Mouse (Mus musculus): ENCODE results near the gene Rhox3a.
"Not testable (repeated sequence)": the region's sequence is repeated elsewhere in the genome, so short reads cannot be mapped to it uniquely, and the experiment has no call there.

The Rhox3a gene

GRCm38 (mm10) chrX:37249619-37250018 is at the start of gene Rhox3a:
TSS of gene Rhox3a (plus strand) at chrX:37249919.
- not testable (repeated sequence) for DNase-seq (ENCODE audit: low read depth, low spot score)

DNA sequence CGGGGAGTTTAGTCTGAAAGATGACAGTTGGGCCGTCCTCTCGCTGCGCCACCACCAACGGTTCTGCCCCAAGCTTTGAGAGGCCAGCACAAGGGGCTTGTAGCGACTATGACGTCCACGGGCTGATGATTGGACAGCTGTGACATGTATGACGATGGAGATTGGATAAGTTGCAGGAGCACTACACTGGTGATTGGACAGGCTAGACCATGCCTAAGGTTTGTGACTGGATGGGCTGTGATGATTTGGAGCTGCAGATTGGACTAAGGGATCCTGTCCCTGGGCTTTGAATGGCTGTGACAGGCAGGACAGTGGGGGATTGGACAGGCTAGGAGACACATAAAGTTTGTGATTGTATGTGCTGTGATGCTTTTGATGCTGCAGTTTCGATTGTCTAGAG is 38.8 kb upstream of the Rhox3a start, which contains the start of gene Gm9:
Gene Gm9 (minus strand): TSS at position 101 of the 400 bp plus-strand sequence.
- no peak for DNase-seq (ENCODE audit: low read depth, low spot score)

DNA sequence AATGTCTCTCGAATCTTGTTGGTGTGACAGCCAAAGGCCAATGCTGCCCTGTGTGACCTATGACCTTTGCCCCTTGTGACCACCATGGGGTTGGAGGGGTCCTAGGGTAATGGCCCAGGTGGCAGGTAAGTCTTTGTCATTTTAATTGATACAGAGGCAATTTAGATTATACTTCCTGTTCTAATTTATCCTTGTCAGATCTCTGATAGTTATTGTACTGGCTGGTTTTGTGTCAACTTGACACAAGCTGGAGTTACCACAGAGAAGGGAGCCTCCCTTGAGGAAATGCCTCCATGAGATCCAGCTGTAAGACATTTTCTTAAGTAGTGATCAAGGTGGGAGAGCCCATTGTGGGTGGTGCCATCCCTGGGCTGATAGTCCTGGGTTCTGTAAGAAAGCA is 27.6 kb upstream of the Rhox3a start, which contains the start of gene Rhox1:
Gene Rhox1 (minus strand): TSS at position 101 of the 400 bp plus-strand sequence.
- not testable (repeated sequence) for DNase-seq (ENCODE audit: low read depth, low spot score)

DNA sequence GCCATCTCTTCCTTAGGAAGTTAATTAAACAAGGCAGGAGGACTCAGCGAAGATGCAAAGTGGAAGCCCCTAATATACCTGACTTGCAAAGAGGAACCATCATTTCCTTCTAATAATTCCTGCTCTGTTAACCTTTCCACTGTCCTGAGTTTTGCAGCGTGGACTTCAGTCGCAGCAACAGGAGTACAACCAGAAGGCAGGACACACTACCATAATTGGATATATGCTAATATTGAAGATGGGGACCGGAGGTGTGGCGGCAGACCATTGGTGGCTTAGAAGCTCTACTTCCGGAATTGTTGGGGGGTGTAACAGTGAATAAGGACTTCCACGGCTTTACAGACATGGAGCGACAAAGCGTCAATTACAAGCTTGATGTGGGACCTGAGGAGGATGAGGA is 5.0 kb upstream of the Rhox3a start, which contains the start of gene Rhox2a:
Gene Rhox2a (plus strand): TSS at position 301 of the 400 bp plus-strand sequence.
- DNase-seq (ENCODE audit: low read depth, low spot score): not testable (repeated sequence)

DNA sequence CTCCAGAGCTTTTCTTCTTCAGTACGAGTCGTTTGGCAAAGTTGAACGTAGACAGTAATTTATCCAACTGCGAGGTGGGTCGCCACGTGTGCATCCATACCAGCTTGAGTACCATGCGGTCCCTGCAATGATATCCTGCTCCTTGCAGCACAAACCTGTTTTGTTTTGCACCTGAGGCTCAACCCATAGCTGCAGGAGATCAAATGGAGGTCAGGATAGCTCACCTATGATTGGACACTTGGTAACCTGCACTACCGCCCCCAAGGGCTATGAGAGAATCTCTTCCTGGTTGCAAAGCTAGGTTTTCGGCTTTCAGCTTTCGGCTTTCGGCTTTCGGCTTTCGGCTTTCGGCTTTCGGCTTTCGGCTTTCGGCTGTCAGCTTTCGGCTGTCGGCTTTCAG is 15.3 kb downstream of the Rhox3a start, which contains the start of gene Rhox4a:
Gene Rhox4a (plus strand): TSS at position 301 of the 400 bp plus-strand sequence.
- DNase-seq (ENCODE audit: low read depth, low spot score): not testable (repeated sequence)

Data from skeletal muscle tissue, adult 2 months (tissue).